In the genomic region with DNA sequence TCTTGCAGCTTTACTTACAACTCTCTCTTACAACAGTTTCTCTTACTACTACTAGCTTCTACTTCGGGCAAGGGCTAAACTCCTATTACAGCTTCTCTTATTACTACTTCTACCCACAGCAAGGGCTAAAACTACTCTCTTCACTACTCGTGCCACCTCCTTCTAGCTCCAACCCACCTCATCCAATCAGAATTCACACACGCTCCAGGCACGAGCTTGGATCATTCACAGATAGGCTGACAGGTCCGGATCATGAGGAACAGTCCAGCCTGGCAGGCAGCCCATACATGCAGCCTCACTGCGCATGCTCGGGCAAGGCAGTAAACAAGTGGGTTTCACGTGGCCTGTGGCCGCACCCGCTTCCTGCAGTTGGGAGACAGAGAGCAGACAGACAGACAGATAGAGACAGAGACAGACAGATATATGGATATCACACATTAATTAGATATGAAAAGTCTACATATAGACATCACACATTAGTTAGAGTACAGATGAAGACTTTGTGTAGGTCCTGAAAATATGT, we compare ENCODE assay signal across 24 mouse cellular contexts.
DNase-seq lines count a peak whose midpoint lies in the region; ATAC-seq and TF ChIP-seq lines count a peak whose summit lies in the region.
"Had no signal": no experiment of that assay in that cellular context is flagged by ENCODE, and none has a peak within 500 bp of the region (broad histone marks: within the 10 kb centered on the region; RNA-seq: fewer than 3 reads in every experiment).

No protein-coding gene starts in this region.

- no peak overlapping the region for H3K9ac ChIP-seq in heart, embryonic 12.5 days
- peak overlapping the region; percentile 70 for H3K9ac ChIP-seq in MEL (ENCODE audit: control insufficient read depth, low read depth, low read length, poor library complexity, severe bottlenecking)
- H3K9ac ChIP-seq in hindbrain, embryonic 16.5 days (ENCODE audit: low read depth, low read length): no peak overlapping the region
- H3K9ac ChIP-seq: embryonic facial prominence, embryonic 12.5 days; embryonic facial prominence, embryonic 15.5 days; forebrain, postnatal 0 days; hindbrain, embryonic 12.5 days; hindbrain, embryonic 15.5 days; intestine, embryonic 15.5 days had no signal

- H3K4me1 ChIP-seq in cerebellum, adult 2 months (ENCODE audit: control insufficient read depth, insufficient read depth, low read length): no peaks in the 10 kb centered on the region
- no peaks in the 10 kb centered on the region for H3K4me1 ChIP-seq in heart, embryonic 12.5 days (replicated peaks)
- no peaks in the 10 kb centered on the region for H3K4me1 ChIP-seq in MEL (ENCODE audit: control insufficient read depth in 1 of 2, insufficient read depth in 2 of 2, low read length in 2 of 2)
- no peaks in the 10 kb centered on the region for H3K4me1 ChIP-seq in hindbrain, embryonic 16.5 days (ENCODE audit: control insufficient read depth, insufficient read depth, low read depth, low read length)
- H3K4me1 ChIP-seq: embryonic facial prominence, embryonic 12.5 days; embryonic facial prominence, embryonic 15.5 days; heart, embryonic 10.5 days; hindbrain, embryonic 12.5 days; hindbrain, embryonic 15.5 days; intestine, embryonic 15.5 days had no signal

- peak; percentile 2 to 4 for DNase-seq in cerebellum, postnatal 10 days
- no peak for DNase-seq in cerebellum, adult 2 months
- DNase-seq in heart, postnatal 10 days: peak; percentile 4 to 12
- DNase-seq in MEL (ENCODE audit: low read depth, low spot score) (peak; percentile 84), R1 (ENCODE audit: low read depth, low spot score) (peak; percentile 28)
- DNase-seq in left cerebral cortex, adult 9 months (ENCODE audit: low spot score in 2 of 2): no peak
- DNase-seq: adrenal gland, adult 2 months; adrenal gland, postnatal 25 days; cerebellum, adult 11-12 months; cerebellum, adult 9-10 months; cerebellum, postnatal 25 days; forebrain, postnatal 0 days; gastrocnemius, postnatal 10 days; kidney, adult 11 months; kidney, adult 8-10 months had no signal

- H3K4me2 ChIP-seq in heart, embryonic 12.5 days: no peak overlapping the region
- no peak overlapping the region for H3K4me2 ChIP-seq in hindbrain, embryonic 16.5 days (ENCODE audit: low read length)
- H3K4me2 ChIP-seq: embryonic facial prominence, embryonic 12.5 days; embryonic facial prominence, embryonic 15.5 days; hindbrain, embryonic 12.5 days; hindbrain, embryonic 15.5 days; intestine, embryonic 15.5 days had no signal

- no peak for ATAC-seq in heart, embryonic 12.5 days (ENCODE audit: insufficient number of reproducible peaks, low FRiP score)
- no peak for ATAC-seq in hindbrain, embryonic 16.5 days
- ATAC-seq: forebrain, embryonic 14.5 days; forebrain, postnatal 0 days; intestine, embryonic 15.5 days had no signal

- H3K27me3 ChIP-seq in cerebellum, adult 2 months (ENCODE audit: control insufficient read depth, insufficient read depth, low read length): no peaks in the 10 kb centered on the region
- H3K27me3 ChIP-seq in heart, embryonic 12.5 days (replicated peaks): no peaks in the 10 kb centered on the region
- H3K27me3 ChIP-seq in MEL (ENCODE audit: control insufficient read depth in 1 of 2, insufficient read depth in 2 of 2, low read length in 2 of 2): no peaks in the 10 kb centered on the region
- no peaks in the 10 kb centered on the region for H3K27me3 ChIP-seq in hindbrain, embryonic 16.5 days (replicated peaks; ENCODE audit: control insufficient read depth, insufficient read depth, low read length)
- H3K27me3 ChIP-seq: embryonic facial prominence, embryonic 12.5 days; embryonic facial prominence, embryonic 15.5 days; hindbrain, embryonic 12.5 days; hindbrain, embryonic 15.5 days; intestine, embryonic 15.5 days had no signal

- H3K36me3 ChIP-seq in heart, embryonic 12.5 days: no peaks in the 10 kb centered on the region
- H3K36me3 ChIP-seq in MEL (ENCODE audit: control insufficient read depth in 1 of 2, insufficient read depth in 2 of 2, low read length in 2 of 2): no peaks in the 10 kb centered on the region
- no peaks in the 10 kb centered on the region for H3K36me3 ChIP-seq in hindbrain, embryonic 16.5 days (ENCODE audit: control insufficient read depth, insufficient read depth, low read length)
- H3K36me3 ChIP-seq: embryonic facial prominence, embryonic 12.5 days; embryonic facial prominence, embryonic 15.5 days; heart, embryonic 10.5 days; hindbrain, embryonic 12.5 days; hindbrain, embryonic 15.5 days; intestine, embryonic 15.5 days had no signal

- H3K27ac ChIP-seq in cerebellum, adult 2 months (ENCODE audit: insufficient read depth, low read length): no peak overlapping the region
- H3K27ac ChIP-seq in heart, embryonic 12.5 days (ENCODE audit: poor library complexity, severe bottlenecking): no peak overlapping the region
- peak overlapping the region; percentile 84 for H3K27ac ChIP-seq in MEL (ENCODE audit: control insufficient read depth, low read depth, low read length)
- H3K27ac ChIP-seq in hindbrain, embryonic 16.5 days (ENCODE audit: low read depth, low read length): no peak overlapping the region
- H3K27ac ChIP-seq: embryonic facial prominence, embryonic 12.5 days; embryonic facial prominence, embryonic 15.5 days; heart, embryonic 10.5 days; hindbrain, embryonic 12.5 days; hindbrain, embryonic 15.5 days; intestine, embryonic 15.5 days had no signal

- no peak for TF ChIP-seq CTCF in cerebellum, adult 2 months (IDR thresholded peaks at IDR 0.05; ENCODE audit: borderline replicate concordance, insufficient read depth, low read depth, low read length)
- TF ChIP-seq CTCF in MEL (IDR thresholded peaks at IDR 0.05 in 2 of 3, conservative IDR thresholded peaks at IDR 0.05 in 1 of 3; ENCODE audit: control insufficient read depth in 1 of 3, insufficient read depth in 1 of 3, low read depth in 2 of 3, low read length in 3 of 3, poor library complexity in 1 of 3, severe bottlenecking in 1 of 3): no peak

- H3K4me3 ChIP-seq in cerebellum, adult 2 months (replicated peaks; ENCODE audit: insufficient read depth, low read depth, low read length): no peak overlapping the region
- H3K4me3 ChIP-seq in heart, embryonic 12.5 days: no peak overlapping the region
- peak overlapping the region; percentile 64 to 79 for H3K4me3 ChIP-seq in MEL (ENCODE audit: control insufficient read depth in 1 of 2, insufficient read depth in 1 of 2, low read depth in 2 of 2, low read length in 2 of 2)
- no peak overlapping the region for H3K4me3 ChIP-seq in hindbrain, embryonic 16.5 days (ENCODE audit: low read length)
- H3K4me3 ChIP-seq: embryonic facial prominence, embryonic 12.5 days; embryonic facial prominence, embryonic 15.5 days; heart, embryonic 10.5 days; hindbrain, embryonic 12.5 days; hindbrain, embryonic 15.5 days; intestine, embryonic 15.5 days had no signal

- 0 out of 4 replicates have a peak, but pooled peaks of 1 of the 2 experiments have one; percentile 29 for TF ChIP-seq EP300 in MEL (IDR thresholded peaks at IDR 0.05; ENCODE audit: low read depth in 1 of 2, low read length in 2 of 2)

- TF ChIP-seq POLR2A in cerebellum, adult 2 months (IDR thresholded peaks at IDR 0.05; ENCODE audit: borderline replicate concordance, insufficient read depth, low read length): no peak
- peak in 1 of 2 experiments; percentile 48; a peak in 1 of 4 replicates for TF ChIP-seq POLR2A in MEL (IDR thresholded peaks at IDR 0.05; ENCODE audit: control insufficient read depth in 1 of 2, insufficient read depth in 1 of 2, low read depth in 1 of 2, low read length in 2 of 2, poor library complexity in 1 of 2)

- no peak for TF ChIP-seq RAD21 in MEL (IDR thresholded peaks at IDR 0.05; ENCODE audit: low read depth, low read length)

- H3K79me2 ChIP-seq in MEL (ENCODE audit: control insufficient read depth, insufficient read depth, low read length, poor library complexity): no peaks in the 10 kb centered on the region

- H3K9me3 ChIP-seq in heart, embryonic 12.5 days (replicated peaks): peaks cover 9% of the 10 kb centered on the region; the same call in 1 of the 2 replicates
- no peaks in the 10 kb centered on the region for H3K9me3 ChIP-seq in MEL (replicated peaks; ENCODE audit: insufficient read depth, low read length)
- no peaks in the 10 kb centered on the region; the same call in 1 of the 2 replicates for H3K9me3 ChIP-seq in hindbrain, embryonic 16.5 days (ENCODE audit: control insufficient read depth, low read length)
- H3K9me3 ChIP-seq: embryonic facial prominence, embryonic 12.5 days; embryonic facial prominence, embryonic 15.5 days; hindbrain, embryonic 15.5 days; intestine, embryonic 15.5 days had no signal

- 64% methylated on average over 10 of the region's 10 CpGs for WGBS in cerebellum, adult 2 months
- WGBS in heart, embryonic 12.5 days: 73% methylated on average over 10 of the region's 10 CpGs
- 90% methylated on average over 10 of the region's 10 CpGs for WGBS in hindbrain, embryonic 16.5 days

- intact Hi-C loops in heart, postnatal 10 days (cut with DNase I): no loop called here

TF ChIP-seq in MEL, 35 proteins besides CTCF, POLR2A, EP300 and RAD21 (continues in another document):
- peak; percentile 43; the same call in 1 of the 2 replicates for TF ChIP-seq HCFC1 (IDR thresholded peaks at IDR 0.05; ENCODE audit: low read depth, low read length)
- peak; percentile 79 for TF ChIP-seq BHLHE40 (IDR thresholded peaks at IDR 0.05; ENCODE audit: borderline replicate concordance, low read depth, low read length)
- no peak for TF ChIP-seq KAT2A (conservative IDR thresholded peaks at IDR 0.05; ENCODE audit: low read depth, low read length)
- no peak for TF ChIP-seq ZKSCAN1 (IDR thresholded peaks at IDR 0.05; ENCODE audit: low read depth, low read length)
- TF ChIP-seq MYC (IDR thresholded peaks at IDR 0.05; ENCODE audit: low read depth, low read length): 0 out of 2 replicates have a peak, but pooled peaks have one; percentile 20
- peak; percentile 84 for TF ChIP-seq NRF1 (IDR thresholded peaks at IDR 0.05; ENCODE audit: insufficient read depth, low read depth, low read length, poor library complexity, severe bottlenecking)
- TF ChIP-seq GABPA (IDR thresholded peaks at IDR 0.05; ENCODE audit: low read depth, low read length): no peak
- no peak for TF ChIP-seq CHD1 (IDR thresholded peaks at IDR 0.05; ENCODE audit: low read depth, low read length)
- TF ChIP-seq MEF2A (IDR thresholded peaks at IDR 0.05; ENCODE audit: extremely low read depth, insufficient replicate concordance, low read depth, low read length, poor library complexity, severe bottlenecking): no peak
- peak; percentile 30; the same call in 1 of the 2 replicates for TF ChIP-seq NELFE (IDR thresholded peaks at IDR 0.05; ENCODE audit: low read depth, low read length)
- TF ChIP-seq MAFK (IDR thresholded peaks at IDR 0.05; ENCODE audit: borderline replicate concordance, low read depth, low read length): no peak
- no peak for TF ChIP-seq ZNF384 (IDR thresholded peaks at IDR 0.05; ENCODE audit: low read depth, low read length)
- TF ChIP-seq CHD2 (IDR thresholded peaks at IDR 0.05; ENCODE audit: low read length): no peak
- no peak for TF ChIP-seq POLR2AphosphoS5 (IDR thresholded peaks at IDR 0.05; ENCODE audit: borderline replicate concordance, low read depth, low read length)
- TF ChIP-seq ZMIZ1 (IDR thresholded peaks at IDR 0.05; ENCODE audit: low read depth, low read length): no peak
- no peak for TF ChIP-seq TAL1 (IDR thresholded peaks at IDR 0.05; ENCODE audit: low read length)

Comparison
In these comparisons a context has a peak if more than half of its experiments do, and no peak if none do; other contexts are left out.
1. DNase-seq: peak in cerebellum, postnatal 10 days (2 of 2), heart, postnatal 10 days (2 of 2), MEL (single experiment) and R1 (single experiment); none in cerebellum, adult 2 months (0 of 2) and left cerebral cortex, adult 9 months (0 of 2).
2. H3K4me3 ChIP-seq: peak in MEL (2 of 2); none in cerebellum, adult 2 months (single experiment), heart, embryonic 12.5 days (single experiment) and hindbrain, embryonic 16.5 days (single experiment).